Mouse (Mus musculus): Measurements from ENCODE around the gene Cog5. TPM values are rescaled to one million over a fixed set of nuclear protein-coding genes. Genes with fewer than 3 reads are reported as not detected.

Cog5 gene
- total RNA-seq, 2 experiments from 2014 or later: 42.1 to 47.9 TPM

DNA sequence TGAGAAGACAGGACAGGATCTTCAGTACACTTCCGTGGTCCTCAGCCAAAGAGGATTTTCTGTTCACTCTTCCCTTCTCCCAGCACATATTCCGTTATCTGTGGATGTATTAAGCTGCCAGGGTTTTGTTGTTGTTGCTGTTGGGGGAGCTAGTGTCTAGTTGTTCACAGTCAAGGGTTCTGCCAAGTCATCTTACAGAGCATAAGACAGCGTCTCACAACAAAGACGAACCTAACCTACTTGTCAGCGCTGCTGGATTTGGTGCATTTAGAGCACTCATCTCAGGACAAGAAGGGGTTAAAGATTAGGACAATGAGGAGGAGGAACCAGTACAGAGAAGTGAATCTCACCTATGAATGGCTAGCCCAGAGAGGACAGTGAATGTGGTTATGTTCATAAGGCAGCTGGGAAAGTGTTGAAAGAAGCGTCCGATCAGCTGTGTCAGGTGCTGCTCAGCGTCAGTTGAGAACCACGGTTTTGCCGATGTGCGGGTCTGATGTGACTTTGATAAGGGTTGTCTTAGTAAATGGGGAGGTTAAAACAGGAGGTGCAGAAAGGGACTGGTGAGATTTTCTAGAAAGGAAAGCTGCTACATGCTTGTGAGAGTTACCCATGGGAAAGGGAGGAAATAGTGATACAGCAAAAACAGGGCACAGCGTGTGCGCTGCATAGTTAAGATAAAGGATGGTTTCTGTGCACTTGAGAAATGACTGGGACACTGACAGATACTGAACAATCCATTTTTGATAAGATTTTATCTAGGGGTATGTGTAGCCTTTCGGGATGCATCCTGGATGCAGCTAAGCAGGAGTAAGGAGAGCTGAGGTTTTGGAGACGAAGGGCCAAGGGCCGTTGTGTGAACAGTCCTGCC lies 208.2 kb downstream of the Cog5 start:
- intact Hi-C loops (cut with DNase I): no loop called here
- DNase-seq (ENCODE audit: extremely low spot score in 1 of 2, low spot score in 2 of 2): no peak

DNA sequence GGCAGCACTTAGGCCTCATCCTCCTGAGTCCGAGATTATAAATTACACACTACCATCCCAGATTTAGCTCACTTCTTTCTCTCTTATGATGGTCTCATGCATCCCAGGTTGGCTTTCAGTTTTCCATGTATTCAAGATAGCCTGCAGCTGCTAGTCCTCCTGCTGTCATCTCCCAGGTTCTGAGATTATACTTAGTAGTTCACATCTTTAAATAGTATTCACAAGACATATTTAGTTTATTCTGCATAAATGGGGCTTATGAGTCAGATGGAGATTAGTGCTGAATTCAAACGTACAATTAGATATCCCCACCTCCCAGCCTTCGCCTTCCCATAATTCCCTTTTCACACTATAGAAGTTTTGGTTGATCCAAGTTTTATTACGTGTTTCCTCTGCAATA lies 222.1 kb downstream of the Cog5 start:
- DNase-seq (ENCODE audit: extremely low spot score in 1 of 2, low spot score in 2 of 2): no peak
- intact Hi-C loops (cut with DNase I): no loop called here

DNA sequence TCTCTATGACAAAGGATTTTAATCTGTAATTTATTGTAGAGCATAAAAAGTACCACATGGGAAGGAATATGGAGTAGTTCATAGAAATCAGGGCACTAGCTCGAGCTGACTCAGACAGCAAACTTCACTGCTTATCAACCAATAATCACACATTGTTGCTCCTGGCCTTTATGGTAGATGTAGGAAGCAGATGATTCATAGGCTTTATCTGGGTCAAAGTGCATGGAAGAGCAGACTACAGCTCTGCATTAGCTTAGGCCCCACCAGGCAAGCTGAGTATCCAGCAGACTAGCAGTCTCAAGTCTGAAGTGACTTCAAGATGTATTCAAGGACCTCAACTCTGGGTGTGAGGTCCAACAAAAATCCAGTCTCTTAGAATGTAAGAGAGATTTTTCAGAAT lies 228.1 kb downstream of the Cog5 start:
- no peak for DNase-seq (ENCODE audit: extremely low spot score in 1 of 2, low spot score in 2 of 2)
- intact Hi-C loops (cut with DNase I): no loop called here

DNA sequence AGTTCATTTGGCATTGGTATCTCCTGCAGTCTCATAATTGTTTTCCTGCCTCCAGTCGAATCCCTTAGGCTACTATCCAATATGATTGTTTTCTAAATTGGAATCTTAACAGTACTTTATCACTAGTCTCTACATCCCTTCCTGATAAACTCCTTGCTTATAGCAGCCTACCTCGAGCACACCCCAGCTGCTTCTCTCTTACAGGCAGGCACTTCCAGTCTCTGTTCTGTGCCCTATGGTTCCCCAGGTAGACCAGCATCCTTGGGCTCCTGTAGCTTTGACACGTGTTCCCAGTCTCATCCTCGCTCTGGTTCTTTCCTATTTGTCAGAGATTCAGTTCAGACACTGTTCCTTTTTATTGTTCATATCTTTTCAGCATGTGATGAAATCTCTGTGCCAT lies 229.7 kb downstream of the Cog5 start:
- no peak for DNase-seq (ENCODE audit: extremely low spot score in 1 of 2, low spot score in 2 of 2)
- intact Hi-C loops (cut with DNase I): no loop called here

DNA sequence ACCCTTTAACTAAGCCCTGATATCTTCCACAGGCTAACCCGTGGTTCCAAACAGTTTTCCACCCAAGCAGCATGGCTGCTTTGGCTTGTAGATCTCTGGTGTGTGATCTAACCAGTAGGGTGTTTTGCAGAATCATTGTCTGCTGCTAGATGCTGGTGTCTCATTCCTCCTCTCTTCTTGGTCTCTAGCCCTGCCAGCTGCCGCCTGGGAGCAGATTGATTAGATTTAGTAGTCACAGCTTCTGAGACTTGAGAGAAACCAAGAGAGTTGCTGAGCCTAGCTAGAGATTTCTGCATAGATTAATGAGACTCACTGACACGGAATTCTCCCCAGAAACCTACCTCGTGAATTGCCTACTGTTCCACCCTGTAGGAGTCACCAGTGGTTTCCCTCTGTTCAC lies 230.4 kb downstream of the Cog5 start:
- no peak for DNase-seq (ENCODE audit: extremely low spot score in 1 of 2, low spot score in 2 of 2)
- intact Hi-C loops (cut with DNase I): no loop called here

DNA sequence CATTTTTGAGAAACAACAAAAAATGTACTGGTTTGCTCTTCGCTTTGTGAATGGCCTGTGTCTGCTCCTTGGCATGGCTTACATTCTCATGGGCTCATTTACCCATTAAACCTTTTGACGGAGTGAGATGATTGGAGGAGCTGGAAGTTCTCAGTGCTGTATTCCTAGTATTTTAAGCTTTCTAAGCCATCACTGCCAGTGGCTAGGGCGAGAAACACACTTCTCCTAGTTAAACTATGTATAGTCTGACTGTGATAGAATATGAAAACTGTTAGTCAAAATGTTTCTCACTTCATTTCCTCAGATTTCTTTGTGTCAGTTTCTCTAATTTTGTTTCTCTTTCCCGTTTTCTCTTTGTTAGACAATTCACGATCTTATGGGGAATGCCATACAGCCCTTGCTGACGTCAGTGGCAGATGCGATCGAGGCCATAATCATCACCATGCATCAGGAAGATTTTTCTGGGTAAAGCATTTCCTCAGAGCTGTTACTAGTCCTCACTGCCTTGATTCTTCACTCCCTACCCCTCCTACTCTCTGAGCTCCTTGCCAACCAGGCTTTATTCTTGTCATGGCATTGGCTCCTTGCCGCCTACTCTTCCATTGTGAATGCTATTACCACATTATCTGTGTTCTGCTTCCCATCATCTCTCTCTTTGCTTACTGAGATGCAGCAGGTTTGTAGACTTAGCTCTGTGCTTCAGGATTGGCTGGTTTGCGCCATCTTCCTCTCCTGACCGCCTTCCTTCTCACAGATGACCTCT lies 231.4 kb downstream of the Cog5 start:
- intact Hi-C loops (cut with DNase I): no loop called here

DNA sequence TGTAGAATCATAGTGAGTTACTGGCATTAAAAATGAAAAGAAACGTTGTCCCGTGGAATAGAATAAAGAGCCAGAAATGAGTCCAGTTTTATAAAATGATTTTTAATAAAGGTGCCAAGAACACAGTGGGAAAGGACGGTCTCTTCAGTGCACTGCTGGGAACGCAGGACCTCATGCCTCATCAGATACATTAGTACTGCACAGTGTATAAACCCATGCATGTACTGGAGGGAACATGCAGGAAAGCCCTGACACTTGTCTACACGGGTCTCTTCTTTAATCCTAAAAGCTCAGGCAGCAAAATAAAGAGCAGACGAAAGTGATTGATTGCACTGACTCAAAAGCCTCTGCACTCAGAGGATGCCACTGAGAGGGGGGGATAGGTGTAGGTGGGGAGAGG lies 236.0 kb downstream of the Cog5 start:
- intact Hi-C loops (cut with DNase I): no loop called here
- DNase-seq (ENCODE audit: extremely low spot score in 1 of 2, low spot score in 2 of 2): no peak

More for the DNA sequence above, 231.4 kb downstream of the Cog5 start:
- DNase-seq (ENCODE audit: extremely low spot score in 1 of 2, low spot score in 2 of 2): peak in 1 of 2 experiments; percentile 29

DNA sequence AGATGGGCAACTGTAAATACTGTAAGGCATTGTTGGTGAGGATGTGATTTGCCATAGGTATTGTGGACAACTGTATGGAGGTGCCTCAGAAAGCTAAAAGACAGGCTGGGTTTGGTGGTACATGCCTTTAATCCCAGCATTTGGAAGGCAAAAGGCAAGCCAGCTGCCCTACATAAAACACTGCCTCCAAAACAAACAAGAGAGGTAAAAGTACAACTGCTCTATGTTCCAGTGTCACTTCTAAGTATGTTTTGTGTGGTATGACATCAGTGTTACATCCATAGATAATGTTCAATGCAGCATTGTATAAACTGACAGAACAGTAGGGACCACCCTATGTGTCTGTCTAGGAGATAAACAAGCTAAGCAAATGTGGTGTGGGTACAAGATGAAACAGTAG lies 237.4 kb downstream of the Cog5 start:
- DNase-seq (ENCODE audit: extremely low spot score in 1 of 2, low spot score in 2 of 2): no peak
- intact Hi-C loops (cut with DNase I): no loop called here

DNA sequence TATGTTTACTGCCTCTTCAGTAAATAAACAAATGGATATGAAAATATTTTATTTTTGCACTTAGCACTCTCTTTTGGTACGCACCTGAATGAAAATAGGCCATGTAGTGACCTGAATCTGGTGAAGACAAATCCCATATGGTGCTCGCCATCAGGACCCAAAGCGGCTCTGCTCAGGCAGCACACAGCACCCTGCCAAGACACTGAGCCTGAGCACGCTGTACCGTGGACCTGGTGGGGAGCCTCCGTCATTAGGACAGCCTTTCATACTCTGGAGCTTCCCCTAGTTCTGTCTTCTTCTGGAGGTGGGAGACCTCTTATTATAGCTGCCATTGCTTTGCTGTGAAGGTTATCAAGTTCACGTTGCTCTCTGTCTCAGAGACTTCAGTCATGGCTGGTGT lies 238.1 kb downstream of the Cog5 start:
- DNase-seq (ENCODE audit: extremely low spot score in 1 of 2, low spot score in 2 of 2): no peak
- intact Hi-C loops (cut with DNase I): no loop called here

DNA sequence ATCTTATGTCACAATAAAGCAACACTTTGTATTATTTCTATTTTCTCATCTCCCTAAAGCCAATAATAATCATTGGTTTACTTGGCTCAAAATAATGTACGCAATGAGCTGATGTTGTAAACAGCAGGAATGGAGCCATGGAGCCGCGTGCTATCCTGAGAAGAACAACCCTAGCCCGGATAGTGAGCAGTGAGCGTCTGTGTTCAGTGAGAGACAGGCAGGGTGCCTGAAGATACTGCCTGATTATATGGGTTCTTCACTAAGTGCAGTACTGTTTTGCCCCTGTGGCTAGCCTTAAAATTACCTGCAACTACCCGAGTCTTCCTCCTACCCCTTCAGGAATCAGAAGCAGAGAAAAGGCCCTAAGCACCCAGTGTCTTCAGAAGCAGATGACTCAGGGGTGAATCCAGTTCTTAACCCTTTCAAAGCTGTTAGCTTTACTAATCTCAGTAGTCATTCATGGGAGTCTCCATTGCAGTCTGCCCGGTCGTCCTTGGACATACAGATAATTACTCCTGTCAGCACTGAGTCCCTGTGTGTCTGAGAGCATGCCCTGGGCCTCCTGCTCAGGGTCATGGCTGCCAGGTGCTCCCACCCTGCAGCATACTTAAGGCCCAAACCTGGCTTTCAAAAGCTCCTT lies 240.5 kb downstream of the Cog5 start:
- intact Hi-C loops (cut with DNase I): no loop called here
- DNase-seq (ENCODE audit: extremely low spot score in 1 of 2, low spot score in 2 of 2): no peak

DNA sequence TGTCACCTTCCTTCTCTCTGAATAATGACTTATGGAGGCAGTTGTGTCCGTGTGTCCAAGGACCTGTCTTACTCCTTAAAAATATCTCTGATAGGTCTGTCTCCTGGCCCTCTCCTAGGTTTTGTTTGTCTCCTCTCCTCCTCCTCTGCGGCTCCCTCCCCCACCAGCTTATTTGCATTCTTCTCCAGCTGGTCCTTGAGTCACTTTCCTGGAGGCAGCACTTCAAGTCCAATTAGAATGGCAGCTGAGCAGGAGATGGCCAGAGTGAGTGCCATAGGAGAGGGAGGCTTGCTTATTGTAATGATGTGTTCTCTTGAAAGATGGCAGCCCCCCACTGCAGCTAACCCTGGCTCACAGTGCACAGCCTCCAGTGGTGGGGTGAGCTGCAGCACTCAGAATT lies 241.2 kb downstream of the Cog5 start:
- intact Hi-C loops (cut with DNase I): no loop called here
- peak in 1 of 2 experiments; percentile 46 for DNase-seq (ENCODE audit: extremely low spot score in 1 of 2, low spot score in 2 of 2)

DNA sequence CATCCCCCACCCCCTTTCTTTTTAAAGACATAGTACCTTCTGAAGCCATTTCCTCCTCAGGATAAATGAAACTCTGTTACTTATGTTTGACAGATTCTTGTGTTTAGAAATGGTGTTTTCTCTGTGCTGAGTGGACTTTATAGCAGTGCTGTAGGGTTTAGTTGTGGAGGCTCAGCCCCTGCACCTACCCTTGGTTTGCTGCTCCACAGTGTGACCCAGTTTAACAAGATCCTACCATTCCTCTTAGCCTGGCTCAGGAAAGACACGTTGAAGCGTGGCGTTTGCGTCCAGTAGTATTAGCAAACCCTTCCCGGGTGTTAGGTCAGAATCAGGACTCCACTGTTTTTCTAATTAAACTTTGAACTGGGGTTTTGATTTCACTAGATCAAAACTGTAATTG lies 241.6 kb downstream of the Cog5 start:
- DNase-seq (ENCODE audit: extremely low spot score in 1 of 2, low spot score in 2 of 2): no peak
- intact Hi-C loops (cut with DNase I): no loop called here

DNA sequence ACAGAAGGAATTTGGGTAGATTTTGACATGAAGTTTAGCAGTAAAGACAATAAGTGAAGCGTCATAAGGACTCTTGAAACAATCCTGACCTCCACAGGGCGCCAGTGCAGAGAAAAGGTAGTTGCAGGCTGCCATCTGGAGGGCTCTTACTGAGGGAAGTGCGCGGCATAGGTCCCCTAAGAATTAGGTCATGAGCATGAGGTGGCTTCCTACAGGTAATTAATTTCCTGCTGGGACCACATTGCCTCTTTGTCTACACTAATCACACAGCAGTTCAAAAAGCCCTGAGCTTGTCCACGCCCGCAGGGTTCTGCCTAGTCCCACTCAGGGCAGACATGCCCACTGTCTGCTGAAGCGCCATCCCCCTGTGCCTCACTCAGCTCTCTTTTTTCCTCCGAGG lies 242.3 kb downstream of the Cog5 start:
- intact Hi-C loops (cut with DNase I): no loop called here
- no peak for DNase-seq (ENCODE audit: extremely low spot score in 1 of 2, low spot score in 2 of 2)

DNA sequence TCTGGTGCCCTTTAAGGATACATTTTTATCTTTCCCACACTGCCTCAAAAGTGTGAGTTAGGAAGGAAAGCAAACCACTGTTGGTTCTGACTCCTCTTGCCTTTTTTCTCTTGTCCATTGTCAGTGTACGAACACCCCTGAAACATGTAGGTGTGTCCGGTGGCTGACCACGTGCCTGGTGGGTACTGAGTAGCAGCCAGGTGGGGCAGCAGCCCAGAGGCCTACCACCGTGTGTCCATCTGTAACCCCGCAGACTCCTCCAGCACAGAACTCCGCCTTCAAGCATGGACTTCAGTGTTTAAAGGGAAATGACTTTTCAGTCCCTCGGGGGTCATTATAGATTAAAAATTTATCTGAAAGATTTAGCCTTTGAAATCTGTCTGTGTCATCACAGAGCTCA lies 242.8 kb downstream of the Cog5 start:
- intact Hi-C loops (cut with DNase I): no loop called here
- no peak for DNase-seq (ENCODE audit: extremely low spot score in 1 of 2, low spot score in 2 of 2)

DNA sequence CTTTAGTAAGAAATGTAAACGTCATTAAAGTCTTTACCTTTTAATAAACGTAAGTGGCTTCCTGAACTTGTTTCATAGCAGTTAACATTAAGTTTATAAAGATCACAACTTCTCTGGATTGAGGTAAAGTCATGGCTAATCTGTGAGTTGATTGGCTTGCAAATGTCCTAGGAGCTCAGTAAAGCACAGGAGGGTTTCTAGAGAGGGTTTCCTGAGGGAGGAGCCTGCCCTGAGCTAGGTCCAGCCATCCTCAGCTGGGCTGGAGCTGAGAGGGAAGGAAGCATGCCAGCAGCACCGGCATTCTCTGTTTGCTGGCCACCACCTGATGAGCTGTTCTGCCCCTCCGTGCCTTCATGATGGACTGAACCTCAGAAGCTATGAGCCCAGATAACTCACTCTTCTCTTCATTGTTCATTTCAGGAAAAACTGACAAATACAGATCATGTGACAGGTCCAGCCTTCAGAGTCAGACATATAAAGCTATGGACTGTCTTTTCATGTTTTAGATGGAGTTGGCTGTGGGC lies 245.8 kb downstream of the Cog5 start:
- intact Hi-C loops (cut with DNase I): no loop called here
- no peak for DNase-seq (ENCODE audit: extremely low spot score in 1 of 2, low spot score in 2 of 2)

DNA sequence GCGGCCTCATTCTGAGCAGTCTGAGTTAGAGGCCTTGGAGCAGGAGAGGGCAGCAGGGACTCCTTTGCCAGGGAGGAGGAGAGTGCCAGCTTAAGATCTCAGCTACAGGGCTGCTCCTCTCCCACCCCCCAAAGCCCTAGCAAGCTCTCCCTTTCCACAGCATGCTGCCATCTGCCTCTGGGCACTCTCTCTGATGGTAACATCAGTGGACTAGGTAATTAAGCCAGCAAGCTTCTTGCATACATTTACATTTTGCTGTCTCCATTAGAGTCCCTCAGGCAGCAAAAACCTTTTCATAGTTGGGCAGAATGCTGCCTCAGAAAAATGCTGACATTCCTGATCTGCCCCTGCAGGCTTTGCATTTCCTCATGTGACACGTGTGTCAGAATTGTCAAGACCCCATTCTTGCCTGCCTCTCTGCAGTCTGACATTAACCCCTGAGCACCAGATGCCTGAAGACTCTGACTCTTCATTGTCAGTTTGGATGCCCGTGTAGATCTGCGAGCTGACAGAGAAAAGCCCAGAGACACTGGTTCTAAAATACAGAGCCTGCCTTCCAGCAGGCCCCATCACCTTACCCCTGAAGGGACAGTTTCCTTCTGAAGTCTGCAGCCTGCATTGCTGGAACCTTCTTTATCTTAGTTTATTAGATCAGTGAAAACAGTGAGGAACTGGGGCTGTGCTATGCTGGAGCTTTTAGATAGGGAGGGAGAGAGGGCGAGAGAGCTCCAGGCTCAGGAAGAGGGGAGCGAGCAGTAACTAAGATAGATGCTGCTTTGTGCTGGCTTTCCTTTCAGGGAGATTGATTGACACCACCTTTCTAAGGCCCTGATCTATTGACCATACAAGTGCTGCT lies 251.3 kb downstream of the Cog5 start:
- peak in 1 of 2 experiments; percentile 59 for DNase-seq (ENCODE audit: extremely low spot score in 1 of 2, low spot score in 2 of 2)
- intact Hi-C loops (cut with DNase I): no loop called here

DNA sequence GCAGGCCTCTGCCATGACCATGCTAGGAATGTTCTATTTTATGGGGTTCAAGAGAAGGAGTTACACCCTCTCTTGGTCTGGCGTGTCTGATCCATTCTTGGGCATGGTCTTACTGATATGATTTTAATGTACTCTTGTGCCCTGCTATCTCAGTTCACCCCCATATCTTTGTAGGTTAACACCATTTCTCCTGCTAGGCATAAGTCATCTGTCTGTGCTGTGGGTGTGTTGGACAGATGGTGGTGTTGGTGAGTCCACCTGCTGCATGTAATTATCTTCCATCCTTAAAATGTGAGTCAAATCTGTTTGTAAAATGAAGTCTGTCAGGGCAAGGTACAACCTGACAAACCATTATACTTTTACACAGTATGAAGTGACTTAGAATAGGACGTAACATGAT lies 252.8 kb downstream of the Cog5 start:
- intact Hi-C loops (cut with DNase I): no loop called here
- no peak for DNase-seq (ENCODE audit: extremely low spot score in 1 of 2, low spot score in 2 of 2)

DNA sequence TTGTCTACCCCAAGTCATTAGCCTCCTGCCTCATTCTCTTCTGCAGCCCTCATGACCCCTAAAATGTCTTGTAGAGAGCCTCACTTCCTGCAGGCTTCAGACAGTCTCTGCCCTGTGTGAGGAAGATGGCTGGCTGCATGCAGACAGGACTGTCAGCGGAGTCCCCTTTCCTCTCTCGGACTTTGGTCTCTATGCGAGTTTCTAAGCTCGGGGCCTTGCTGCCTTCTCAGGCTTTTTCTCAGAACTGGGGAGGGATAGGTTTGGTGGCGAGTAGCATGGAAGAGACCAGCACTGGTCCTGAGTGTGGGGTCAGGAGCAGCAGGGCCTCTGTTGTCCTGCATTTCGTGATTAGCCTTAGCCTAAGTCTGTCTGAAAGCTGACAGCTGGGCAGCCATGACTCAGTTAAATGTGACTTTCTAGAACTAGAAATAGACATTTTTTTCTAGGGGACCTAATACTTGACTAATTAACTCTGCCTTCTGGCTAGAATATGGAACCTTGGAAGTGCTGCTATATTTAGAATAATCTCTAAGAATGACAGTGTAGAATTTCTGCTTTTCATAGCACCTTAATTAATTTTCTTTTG lies 258.4 kb downstream of the Cog5 start:
- intact Hi-C loops (cut with DNase I): no loop called here
- no peak for DNase-seq (ENCODE audit: extremely low spot score in 1 of 2, low spot score in 2 of 2)
